Mouse (Mus musculus) adrenal gland, adult (tissue): ENCODE measurements around the gene Gtf3a.
"Not testable (repeated sequence)": the region's sequence is repeated elsewhere in the genome, so short reads cannot be mapped to it uniquely, and the experiment has no call there.

Experiments used
- DNase-seq, 2 experiments: peaks; one replicate each; pipeline ENCODE4 v3.0.0; 2022 to 2023; ENCODE audit warnings: low spot score in 1 of 2; ENCODE audit not compliant: inconsistent age in 2 of 2

Gtf3a gene

GRCm38 (mm10) chr5:146937541-146938503 lies 10.6 kb upstream of the Gtf3a start:
- no peak for DNase-seq

DNA sequence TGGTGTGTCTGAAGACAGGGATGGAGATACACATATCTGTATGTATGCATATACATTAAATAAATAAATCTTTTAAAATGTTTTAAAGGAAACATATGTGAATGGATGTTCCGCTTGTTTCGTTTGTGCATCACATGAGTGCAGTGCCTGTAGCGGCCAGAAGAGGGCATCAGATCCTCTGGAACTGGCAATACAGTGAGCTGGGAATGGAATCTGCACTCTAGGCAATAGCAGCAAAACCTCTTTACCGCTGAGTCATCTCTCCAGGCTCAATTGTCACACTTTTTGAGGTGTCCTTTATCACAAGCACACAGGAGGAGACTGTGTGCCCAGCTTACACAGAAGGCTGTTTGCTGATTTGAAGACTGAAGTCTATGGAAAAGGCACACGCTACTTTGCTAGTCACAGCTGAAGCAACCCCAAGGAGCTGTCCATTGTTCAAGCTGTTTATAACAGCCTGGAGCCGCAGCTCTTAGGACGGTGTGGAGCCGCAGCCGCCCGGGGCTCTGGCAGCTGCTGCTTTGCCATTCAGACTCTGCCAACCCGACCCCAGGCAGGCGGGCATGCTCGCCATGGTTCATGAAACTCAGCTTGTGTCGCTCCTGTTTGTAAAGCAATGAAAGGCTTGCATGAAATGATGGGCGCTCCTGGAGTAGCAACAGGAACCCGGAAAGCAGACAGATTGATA lies 9.2 kb upstream of the Gtf3a start:
- DNase-seq: no peak

DNA sequence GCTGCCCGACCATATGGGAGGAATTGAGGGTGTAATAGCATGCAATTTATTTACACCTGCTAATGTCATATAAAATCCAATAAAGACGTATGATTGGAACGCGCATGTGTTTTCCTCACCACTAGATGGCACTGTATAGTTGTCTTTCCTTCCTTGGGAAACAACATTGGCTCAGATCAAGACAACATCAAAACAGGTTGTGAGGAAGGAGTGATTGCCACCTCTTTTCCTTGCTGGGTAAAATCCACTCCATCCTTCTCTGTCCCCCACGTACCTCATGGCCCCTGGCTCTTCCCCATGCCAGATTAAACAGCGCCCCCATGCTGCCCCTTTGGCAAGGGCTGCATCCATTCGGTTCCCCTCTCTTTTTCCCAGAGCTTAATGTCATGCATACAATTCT lies 8.2 kb upstream of the Gtf3a start:
- peak in 1 of 2 experiments; percentile 69 for DNase-seq

DNA sequence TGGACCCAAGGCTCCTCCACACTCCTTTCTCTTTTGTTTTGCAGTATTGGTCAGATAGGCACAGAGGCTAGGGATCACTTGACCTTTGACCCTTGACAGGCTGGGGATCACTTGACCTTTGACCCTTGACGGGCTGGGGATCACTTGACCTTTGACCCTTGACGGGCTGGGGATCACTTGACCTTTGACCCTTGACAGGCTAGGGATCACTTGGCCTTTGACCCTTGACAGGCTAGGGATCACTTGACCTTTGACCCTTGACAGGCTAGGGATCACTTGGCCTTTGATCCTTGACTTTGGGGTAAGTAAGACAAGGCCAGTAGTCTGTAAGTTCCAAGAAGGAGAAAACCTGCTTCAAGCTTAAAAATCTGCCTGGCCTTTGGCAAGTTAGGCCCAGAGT lies 6.5 kb upstream of the Gtf3a start:
- DNase-seq: not testable (repeated sequence)

DNA sequence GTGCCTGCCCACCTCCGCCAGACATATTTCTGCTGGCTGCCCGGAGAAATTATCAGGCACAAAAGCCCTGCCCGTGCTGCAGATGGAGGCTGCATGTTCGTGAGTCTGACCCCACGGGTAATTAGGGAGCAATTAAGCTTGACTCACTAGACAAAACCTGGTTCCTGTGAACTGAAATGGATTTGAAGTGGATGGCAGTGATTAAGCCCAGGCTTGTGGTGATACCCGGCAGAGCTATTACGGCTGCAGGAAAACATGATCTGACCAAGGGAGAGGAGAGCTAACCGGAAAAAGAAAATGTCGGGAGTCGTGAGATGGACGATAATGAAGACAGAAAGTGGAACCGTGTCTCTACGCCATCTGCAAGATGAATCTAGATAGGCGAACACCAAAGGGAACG lies 5.5 kb upstream of the Gtf3a start:
- no peak for DNase-seq

DNA sequence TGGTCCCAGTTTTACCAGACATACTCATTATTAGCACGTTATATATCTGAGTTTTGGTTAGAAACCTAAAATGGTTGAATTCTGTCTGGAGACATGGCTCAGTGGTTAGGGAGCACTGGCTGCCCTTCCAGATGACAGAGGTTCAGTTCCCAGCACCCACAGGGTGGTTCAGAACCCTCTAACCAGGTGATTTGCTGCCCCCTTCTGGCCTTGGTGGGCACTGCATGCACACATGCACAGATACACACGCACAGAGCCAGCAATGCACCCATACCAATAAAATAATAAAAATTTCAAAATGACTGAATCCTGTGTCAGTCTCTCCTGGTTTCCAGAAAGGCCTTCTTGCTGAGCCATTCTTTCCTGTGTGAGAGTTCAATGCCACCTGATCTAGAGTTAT lies 3.9 kb upstream of the Gtf3a start:
- DNase-seq: no peak

GRCm38 (mm10) chr5:146946682-146947081 lies 1.8 kb upstream of the Gtf3a start:
- no peak for DNase-seq

DNA sequence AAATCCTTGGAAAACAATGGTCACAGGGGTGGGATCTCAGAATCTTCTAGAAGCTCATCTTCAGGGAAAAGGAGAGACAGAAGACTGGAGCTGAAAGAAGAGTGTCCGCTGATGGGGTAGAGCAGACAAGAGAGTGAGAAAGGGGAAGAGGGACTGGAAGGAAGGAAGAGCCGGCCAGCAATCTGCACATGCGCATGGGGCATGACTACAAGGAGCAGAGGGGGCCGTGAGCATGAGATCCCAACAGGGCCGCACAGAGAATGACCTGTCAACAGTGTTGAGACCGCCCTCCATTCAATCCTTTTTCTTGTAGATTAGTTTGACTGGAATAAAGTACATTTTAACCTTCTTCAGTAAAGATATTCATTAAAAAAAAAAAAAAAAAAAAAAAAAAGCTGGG lies 960 bp upstream of the Gtf3a start:
- DNase-seq: peak in 1 of 2 experiments; percentile 33

DNA sequence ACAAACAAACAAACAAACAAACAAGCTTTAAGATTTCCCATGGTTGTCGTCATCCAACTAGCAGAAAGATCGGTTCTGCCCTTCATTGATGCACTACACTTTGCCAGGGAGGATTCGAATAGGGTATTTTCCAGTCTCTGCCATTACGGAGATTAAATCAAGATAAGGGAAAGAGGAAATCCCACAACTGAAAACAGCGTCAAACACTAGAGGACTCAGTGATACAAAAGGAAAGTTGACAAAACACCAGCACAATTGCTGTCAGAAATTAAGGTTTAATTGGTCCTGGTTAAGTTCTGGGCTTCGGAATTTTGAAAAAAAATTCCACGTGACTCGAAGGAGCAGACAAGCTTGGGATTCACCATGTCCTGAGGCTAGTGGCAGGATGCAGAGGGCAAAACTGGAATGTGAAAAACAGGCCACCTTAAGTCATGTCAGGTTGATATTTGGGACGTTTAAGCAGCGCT lies 383 bp upstream of the Gtf3a start:
- no peak for DNase-seq

GRCm38 (mm10) chr5:146954576-146954975 lies 6.1 kb downstream of the Gtf3a start:
- no peak for DNase-seq

DNA sequence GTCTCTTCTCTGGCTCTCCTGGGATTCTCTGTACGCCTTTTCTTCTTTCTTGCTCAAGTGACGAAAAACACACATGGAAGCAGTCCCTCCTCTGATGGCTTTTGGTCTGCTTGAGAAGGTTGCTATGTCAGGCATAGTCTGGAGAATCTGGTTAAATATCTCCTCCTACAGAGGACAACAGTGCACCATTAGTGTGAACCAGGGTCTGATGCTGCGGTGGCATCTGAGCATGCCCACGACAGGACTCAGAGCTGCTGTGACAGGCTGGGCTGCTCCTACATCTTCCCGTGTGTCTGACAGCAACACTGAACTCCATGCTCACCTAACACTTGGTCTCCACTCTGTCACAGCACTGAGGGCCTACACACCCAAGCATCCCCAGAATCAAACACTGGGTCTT lies 7.2 kb downstream of the Gtf3a start:
- DNase-seq: no peak

DNA sequence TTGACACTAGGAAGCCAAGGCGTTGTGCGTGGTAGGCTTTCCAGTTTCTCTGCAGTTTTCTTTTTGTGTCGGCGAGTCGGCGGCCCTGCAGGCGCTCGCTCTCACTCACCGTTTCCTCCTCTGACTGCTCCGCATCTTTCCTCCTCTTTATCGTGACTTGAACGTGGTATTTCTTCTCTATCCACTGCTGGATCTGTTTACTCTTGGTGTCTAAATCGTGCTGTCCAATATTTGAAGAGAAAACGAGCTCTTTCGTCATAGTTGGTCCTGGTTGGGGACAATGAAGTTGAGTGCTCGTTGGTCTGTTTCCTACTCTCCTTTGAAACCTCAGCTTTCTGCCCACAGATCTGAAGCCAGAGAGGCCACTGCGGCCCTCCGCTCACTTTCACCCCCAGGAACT lies 8.2 kb downstream of the Gtf3a start:
- DNase-seq: no peak

- DNase-seq: peak; percentile 85 to 95
These were observed 14.9 kb downstream of the Gtf3a start, which contains the start of gene Mtif3 for GRCm38 (mm10) chr5:146963118-146963936. Gene Mtif3, minus strand, starts transcription at chr5:146963800.

DNA sequence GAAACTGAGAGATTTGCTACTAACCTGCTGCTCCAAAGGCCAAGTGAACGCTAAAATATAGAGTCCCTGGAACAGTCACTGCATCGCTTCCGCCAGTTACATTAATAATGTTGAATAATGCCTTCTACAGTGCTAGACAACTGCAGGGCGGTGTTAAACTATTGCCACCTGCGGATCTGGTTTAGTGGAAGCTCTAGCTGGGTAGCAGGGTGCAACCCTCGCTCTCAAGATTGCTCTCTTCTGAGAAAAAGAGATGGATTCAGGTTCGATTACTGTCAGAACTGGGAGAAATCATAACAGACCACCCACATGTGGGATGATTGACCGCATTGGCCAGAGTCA lies 15.5 kb downstream of the Gtf3a start:
- no peak for DNase-seq

DNA sequence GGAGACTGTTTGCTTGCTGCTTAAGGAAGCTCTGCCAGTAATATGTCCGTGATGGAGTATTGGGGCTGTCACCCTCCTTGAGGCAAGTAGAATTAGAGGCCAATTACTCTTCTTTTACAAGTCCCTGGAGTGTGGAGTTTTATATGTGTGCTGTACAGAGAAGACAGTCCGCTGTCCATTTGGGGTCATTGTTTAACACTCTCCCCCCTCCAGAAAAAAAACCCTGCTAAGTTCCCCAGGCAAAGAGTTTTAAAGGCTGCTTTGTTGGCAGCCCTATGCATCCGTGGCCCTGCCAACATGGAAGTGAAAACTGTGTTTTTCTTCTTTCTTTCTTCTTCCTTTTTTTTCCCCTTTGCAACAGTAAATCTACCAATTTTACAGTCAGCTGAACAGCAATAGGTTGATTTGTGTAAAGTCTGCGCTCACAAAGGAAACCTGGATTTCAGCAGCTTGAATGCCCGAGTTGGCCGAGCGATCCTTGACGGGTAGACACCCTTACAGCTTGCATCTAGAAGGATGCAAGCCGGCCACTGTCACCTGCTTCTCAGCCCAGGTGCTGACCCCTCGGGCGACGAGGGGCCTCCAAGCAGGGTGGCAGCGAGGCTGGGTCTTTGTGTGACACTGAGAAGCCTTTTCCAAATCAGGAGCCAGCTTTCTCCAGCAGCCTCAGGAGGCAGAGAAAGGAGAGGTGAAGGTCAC lies 20.4 kb downstream of the Gtf3a start:
- no peak for DNase-seq

GRCm38 (mm10) chr5:146971776-146972561 lies 23.5 kb downstream of the Gtf3a start:
- no peak for DNase-seq

GRCm38 (mm10) chr5:146973353-146973752 lies 24.9 kb downstream of the Gtf3a start:
- no peak for DNase-seq

DNA sequence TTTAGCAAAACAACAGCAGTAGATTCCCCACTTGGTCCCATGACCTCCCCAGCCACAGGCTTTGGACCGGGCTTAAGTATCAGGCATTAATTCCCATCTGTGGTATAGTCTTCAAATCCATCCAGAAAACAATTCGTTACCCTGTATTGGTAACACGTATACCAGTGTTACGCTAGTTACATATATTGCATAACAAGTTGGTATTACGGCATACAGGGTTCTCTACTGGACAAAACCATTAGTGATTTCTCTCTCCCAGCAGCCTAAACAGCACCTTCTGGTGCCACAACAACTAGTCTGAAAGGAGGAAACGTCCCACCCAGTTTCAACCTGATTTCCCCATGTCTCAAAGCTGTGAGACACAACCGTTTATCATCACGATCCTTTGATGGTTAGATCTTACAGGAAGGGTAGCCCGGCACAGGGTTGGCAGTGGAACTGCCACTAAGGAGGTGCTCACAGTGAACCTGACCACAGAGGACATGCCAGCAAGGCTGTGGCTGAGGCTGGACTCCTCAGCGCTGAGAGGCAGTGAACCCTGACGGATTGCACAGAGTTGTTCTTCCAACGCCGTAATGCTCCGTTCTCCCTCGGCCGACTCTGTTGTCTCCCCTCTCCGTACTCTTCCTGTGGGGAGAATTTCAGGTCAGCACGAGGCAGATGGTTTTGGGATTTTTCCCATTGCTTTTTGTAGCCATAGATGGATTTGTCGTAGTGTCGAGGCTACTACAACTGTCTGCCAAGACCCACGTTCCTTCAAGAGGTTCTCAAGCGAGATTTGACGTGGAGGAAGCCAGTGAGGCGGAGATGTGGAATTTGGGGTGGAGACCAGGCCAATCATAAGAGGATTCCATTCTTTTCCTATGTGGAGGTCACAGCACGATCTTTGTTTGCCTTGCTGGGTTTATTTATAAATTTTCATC lies 25.7 kb downstream of the Gtf3a start:
- no peak for DNase-seq

- no peak for DNase-seq
These were observed 26.3 kb downstream of the Gtf3a start for GRCm38 (mm10) chr5:146974781-146975123.
